Mouse (Mus musculus) embryonic facial prominence, embryonic 11.5 days (tissue): Measurements from ENCODE around the gene Otud3. TPM values are rescaled to one million over a fixed set of nuclear protein-coding genes. Genes with fewer than 3 reads are reported as not detected.

ENCODE experiments used
- ATAC-seq: fragments of 200-750 bp; cut with Nextera tagmentation; replicated peaks from 2 replicates; pipeline ENCODE4 v1.8.0; 2017; ENCODE audit warnings: low read depth; ENCODE audit not compliant: insufficient number of reproducible peaks, low FRiP score, low TSS enrichment
- DNase-seq: peaks from one replicate; pipeline ENCODE4 v3.0.0-alpha.2; 2015; ENCODE audit warnings: low spot score
- H3K27ac ChIP-seq: fragments of 300-500 bp; sonication (generic); replicated peaks from 2 replicates; pipeline ENCODE4 v1.5.1; 2014; ENCODE audit warnings: mild to moderate bottlenecking, low read depth, low read length, control low read depth
- H3K27me3 ChIP-seq: fragments of 300-500 bp; sonication (generic); 2 replicates; pipeline ENCODE4 v1.6.1; 2014; ENCODE audit warnings: mild to moderate bottlenecking, low read length, moderate library complexity, mixed read lengths; ENCODE audit not compliant: control insufficient read depth, insufficient read depth
- H3K36me3 ChIP-seq: fragments of 300-500 bp; sonication (generic); replicated peaks from 2 replicates; pipeline ENCODE4 v1.6.1; 2014; ENCODE audit warnings: low read depth, mild to moderate bottlenecking, low read length, moderate library complexity, mixed read lengths; ENCODE audit not compliant: control insufficient read depth, insufficient read depth
- H3K4me1 ChIP-seq: fragments of 300-500 bp; sonication (generic); 2 replicates; pipeline ENCODE4 v1.6.1; 2014; ENCODE audit warnings: low read length, mixed read lengths; ENCODE audit not compliant: control insufficient read depth, insufficient read depth
- H3K4me2 ChIP-seq: fragments of 300-500 bp; sonication (generic); 2 replicates; pipeline ENCODE4 v1.6.1; 2014; ENCODE audit warnings: low read depth, mild to moderate bottlenecking, control low read depth, low read length, moderate library complexity
- H3K4me3 ChIP-seq: fragments of 300-500 bp; sonication (generic); 2 replicates; pipeline ENCODE4 v1.5.1; 2014; ENCODE audit warnings: low read depth, low read length, control low read depth
- H3K9ac ChIP-seq: fragments of 300-500 bp; sonication (generic); replicated peaks from 2 replicates; pipeline ENCODE4 v1.6.1; 2014; ENCODE audit warnings: mild to moderate bottlenecking, control low read depth, low read length
- H3K9me3 ChIP-seq: fragments of 300-500 bp; sonication (generic); replicated peaks from 2 replicates; pipeline ENCODE4 v1.6.1; 2016; ENCODE audit warnings: mild to moderate bottlenecking, low read length, inconsistent platforms, mixed read lengths; ENCODE audit not compliant: control insufficient read depth
- WGBS: fragments of 180-500 bp; shearing (Covaris S2); extraction: QIAGEN DNeasy Blood & Tissue Kit; methylation state at CpG from one replicate; pipeline ENCODE4 v1.1.7; 2014; 5-methylcytosine and 5-hydroxymethylcytosine counted together
- polyA plus RNA-seq: library from polyadenylated mRNA; unstranded; fragments of >200 nt; fragmentation: Nextera tagmentation; extraction: Ambion mirVana; gene quantifications from 2 replicates; pipeline ENCODE4 v1.2.1, GENCODE M21; 2014

The Otud3 gene
- polyA plus RNA-seq: 3.9 and 4.2 TPM in 2 replicates

DNA sequence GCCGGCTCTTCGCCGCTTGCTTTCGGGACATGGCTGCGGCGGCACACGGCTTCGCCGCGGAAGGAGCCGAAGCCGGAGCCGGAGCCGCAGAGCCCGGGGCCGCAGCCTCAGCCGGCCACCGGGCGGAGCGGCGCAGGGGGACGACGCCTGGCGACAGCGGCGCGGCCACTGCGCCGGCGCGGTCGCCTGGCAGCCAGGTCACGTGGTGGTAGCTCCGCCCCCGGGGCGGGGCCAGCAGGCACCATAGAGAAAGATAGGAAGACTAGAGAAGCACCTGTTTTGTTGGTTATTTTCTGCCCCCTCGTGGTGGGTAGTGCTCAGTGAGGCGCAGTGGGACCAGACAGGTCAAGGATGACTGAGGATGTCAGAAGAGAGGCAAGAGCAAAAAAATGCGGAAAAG, at the start of gene Otud3:
Otud3 (minus strand) TSS at position 149 of the 400 bp plus-strand sequence.
- DNase-seq (peak; percentile 96), ATAC-seq (peak; percentile 80)
- Histone ChIP-seq H3K4me1 (no peaks in the 10 kb centered on the region; the same call in 1 of the 2 replicates), H3K27ac (no peak within 1 kb of the TSS), H3K9ac (peak within 1 kb of the TSS; percentile 88), H3K36me3 (no peaks in the 10 kb centered on the region; the same call in 1 of the 2 replicates), H3K4me3 (peak within 1 kb of the TSS; percentile 96), H3K9me3 (no peaks in the 10 kb centered on the region), H3K4me2 (peak within 1 kb of the TSS; percentile 87), H3K27me3 (no peaks in the 10 kb centered on the region)
- under 1% methylated on average over 39 of the region's 39 CpGs for WGBS

- H3K4me3 ChIP-seq: no peak overlapping the region
- no peaks in the 10 kb centered on the region for H3K27me3 ChIP-seq
- ATAC-seq (no peak), DNase-seq (no peak)
- no peaks in the 10 kb centered on the region for H3K9me3 ChIP-seq
- no peaks in the 10 kb centered on the region for H3K36me3 ChIP-seq
- no peaks in the 10 kb centered on the region for H3K4me1 ChIP-seq
- no peak overlapping the region for H3K4me2 ChIP-seq
- WGBS: 87% methylated on average over 5 of the region's 5 CpGs
- no peak overlapping the region for H3K9ac ChIP-seq
- H3K27ac ChIP-seq: no peak overlapping the region
Measured at GRCm38 (mm10) chr4:138962719-138963118, 49.0 kb upstream of the Otud3 start.

DNA sequence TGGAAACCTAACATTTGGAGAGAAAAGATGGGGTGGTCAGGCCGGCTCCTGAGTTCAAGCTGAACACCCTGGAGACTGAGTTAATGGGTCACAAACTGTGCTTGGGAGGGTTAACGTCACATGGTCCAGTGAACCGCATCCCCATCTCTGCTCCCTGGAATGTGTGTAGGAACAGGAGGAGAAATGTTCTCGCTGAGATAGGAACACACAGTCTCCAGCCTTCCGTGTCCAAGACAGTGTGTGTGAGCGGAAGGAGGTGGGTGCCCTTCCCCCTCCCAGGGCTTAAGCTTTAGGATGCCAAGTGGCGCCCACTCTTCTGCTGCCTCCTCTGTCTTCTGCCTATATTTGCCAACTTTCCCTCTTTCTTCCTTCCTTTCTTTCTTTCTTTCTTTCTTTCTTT, 46.2 kb upstream of the Otud3 start:
- H3K9ac ChIP-seq: no peak overlapping the region
- no peaks in the 10 kb centered on the region for H3K27me3 ChIP-seq
- no peaks in the 10 kb centered on the region for H3K36me3 ChIP-seq
- ATAC-seq (no peak), DNase-seq (no peak)
- H3K27ac ChIP-seq: no peak overlapping the region
- no peaks in the 10 kb centered on the region for H3K9me3 ChIP-seq
- no peaks in the 10 kb centered on the region for H3K4me1 ChIP-seq
- no peak overlapping the region for H3K4me3 ChIP-seq
- 64% methylated on average over 7 of the region's 7 CpGs for WGBS
- no peak overlapping the region for H3K4me2 ChIP-seq

DNA sequence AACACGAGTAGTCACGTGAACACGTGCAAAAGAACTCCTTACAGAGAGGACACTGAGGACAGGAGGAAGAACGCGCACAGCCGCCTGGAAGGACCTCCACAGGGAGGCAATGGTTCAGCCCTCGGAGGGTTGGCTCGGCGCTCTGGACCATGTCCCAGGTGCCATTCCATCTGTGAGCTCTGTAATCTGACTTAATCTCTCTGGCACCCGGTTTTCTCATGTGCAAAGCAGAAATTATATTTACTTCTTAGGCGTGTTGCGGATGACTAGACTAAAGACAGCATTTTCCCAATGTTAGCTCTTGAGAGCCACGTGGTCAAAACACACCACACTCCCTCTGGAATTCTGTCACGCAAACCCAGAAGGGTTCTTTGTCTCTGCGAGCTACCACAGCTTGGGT, 45.4 kb upstream of the Otud3 start:
- Histone ChIP-seq H3K9me3 (no peaks in the 10 kb centered on the region), H3K36me3 (no peaks in the 10 kb centered on the region), H3K4me2 (no peak overlapping the region), H3K4me3 (no peak overlapping the region), H3K4me1 (no peaks in the 10 kb centered on the region), H3K27me3 (no peaks in the 10 kb centered on the region), H3K27ac (no peak overlapping the region), H3K9ac (no peak overlapping the region)
- 83% methylated on average over 15 of the region's 15 CpGs for WGBS
- DNase-seq (no peak), ATAC-seq (no peak)

GRCm38 (mm10) chr4:138958612-138959011, 44.9 kb upstream of the Otud3 start:
- H3K27me3 ChIP-seq: no peaks in the 10 kb centered on the region
- H3K9ac ChIP-seq: no peak overlapping the region
- H3K4me3 ChIP-seq: no peak overlapping the region
- H3K9me3 ChIP-seq: no peaks in the 10 kb centered on the region
- H3K36me3 ChIP-seq: no peaks in the 10 kb centered on the region
- H3K27ac ChIP-seq: no peak overlapping the region
- H3K4me2 ChIP-seq: no peak overlapping the region
- DNase-seq (no peak), ATAC-seq (no peak)
- WGBS: 84% methylated on average over 9 of the region's 9 CpGs
- H3K4me1 ChIP-seq: no peaks in the 10 kb centered on the region

GRCm38 (mm10) chr4:138948257-138948656, 34.5 kb upstream of the Otud3 start:
- WGBS: 83% methylated on average over 2 of the region's 2 CpGs
- H3K9me3 ChIP-seq: no peaks in the 10 kb centered on the region
- no peak for ATAC-seq
- no peaks in the 10 kb centered on the region for H3K36me3 ChIP-seq
- H3K9ac ChIP-seq: no peak overlapping the region
- no peaks in the 10 kb centered on the region for H3K27me3 ChIP-seq
- no peak overlapping the region for H3K4me3 ChIP-seq
- no peak overlapping the region for H3K27ac ChIP-seq
- no peak for DNase-seq
- no peaks in the 10 kb centered on the region for H3K4me1 ChIP-seq
- no peak overlapping the region for H3K4me2 ChIP-seq

GRCm38 (mm10) chr4:138943730-138944129, 30.0 kb upstream of the Otud3 start:
- no peak for ATAC-seq
- Histone ChIP-seq H3K9me3 (no peaks in the 10 kb centered on the region), H3K4me2 (no peak overlapping the region), H3K27ac (no peak overlapping the region), H3K36me3 (no peaks in the 10 kb centered on the region), H3K4me3 (no peak overlapping the region), H3K27me3 (no peaks in the 10 kb centered on the region), H3K4me1 (peaks cover 2% of the 10 kb centered on the region; the same call in 1 of the 2 replicates), H3K9ac (no peak overlapping the region)
- peak; percentile 78 for DNase-seq
- 26% methylated on average over 15 of the region's 15 CpGs for WGBS

GRCm38 (mm10) chr4:138941966-138942365, 28.2 kb upstream of the Otud3 start:
- ATAC-seq: no peak
- H3K4me2 ChIP-seq: no peak overlapping the region

More at GRCm38 (mm10) chr4:138941966-138942365, 28.2 kb upstream of the Otud3 start:
- Histone ChIP-seq H3K4me1 (peaks cover 2% of the 10 kb centered on the region; the same call in 1 of the 2 replicates), H3K27ac (no peak overlapping the region), H3K4me3 (no peak overlapping the region), H3K36me3 (no peaks in the 10 kb centered on the region), H3K27me3 (no peaks in the 10 kb centered on the region), H3K9ac (no peak overlapping the region), H3K9me3 (no peaks in the 10 kb centered on the region)
- 42% methylated on average over 6 of the region's 6 CpGs for WGBS
- DNase-seq: no peak
